Mouse (Mus musculus) lung, adult 2 months (tissue): ENCODE results near the gene Txndc8. TPM values are rescaled to one million over a fixed set of nuclear protein-coding genes. Genes with fewer than 3 reads are reported as not detected.

Experiments
- DNase-seq: peaks from one replicate; pipeline ENCODE4 v3.0.0; 2022
- H3K4me1 ChIP-seq: fragments of 200-500 bp; 2 replicates; pipeline ENCODE4 v1.6.1; 2011; ENCODE audit warnings: low read length; ENCODE audit not compliant: control insufficient read depth, insufficient read depth
- H3K4me3 ChIP-seq: fragments of 200-500 bp; replicated peaks from 2 replicates; pipeline ENCODE3; 2011; ENCODE audit warnings: low read depth, mild to moderate bottlenecking, control low read depth, low read length; ENCODE audit errors: extremely low read depth
- CTCF ChIP-seq: fragments of 200-500 bp; IDR thresholded peaks from 2 replicates; pipeline ENCODE4 v1.5.1; 2011; ENCODE audit warnings: mild to moderate bottlenecking, low read length, control low read depth; ENCODE audit not compliant: insufficient read depth
- POLR2A ChIP-seq: fragments of 200-500 bp; IDR thresholded peaks from 2 replicates; pipeline ENCODE4 v1.6.1; 2011; ENCODE audit warnings: low read depth, mild to moderate bottlenecking, control low read depth, low read length, borderline replicate concordance; ENCODE audit errors: extremely low read depth
- WGBS: fragments of 180-500 bp; shearing (Covaris S2); methylation state at CpG from one replicate; pipeline ENCODE4 v1.1.7; 2018; 5-methylcytosine and 5-hydroxymethylcytosine counted together
- polyA plus RNA-seq: library from polyadenylated mRNA; depleted of rRNA; stranded (reverse); fragments of >200 nt; gene quantifications from 2 replicates; pipeline ENCODE4 v1.2.3, GENCODE M21; 2012

Txndc8 gene
- polyA plus RNA-seq, 1 experiment, result not detected

GRCm38 (mm10) chr4:58032714-58033113 lies 23.8 kb upstream of the Txndc8 start:
- WGBS, result 80% methylated on average over 1 of the region's 1 CpGs
- TF ChIP-seq CTCF (no peak), POLR2A (no peak)
- DNase-seq, result no peak
- Histone ChIP-seq H3K4me1 (no peaks in the 10 kb centered on the region), H3K4me3 (no peak overlapping the region)

GRCm38 (mm10) chr4:58003501-58003900 lies 5.4 kb downstream of the Txndc8 start:
- Histone ChIP-seq H3K4me3 (no peak overlapping the region), H3K4me1 (no peaks in the 10 kb centered on the region)
- no peak for DNase-seq
- no peak for TF ChIP-seq POLR2A
- TF ChIP-seq CTCF, result no peak
- 67% methylated on average over 3 of the region's 3 CpGs for WGBS

- H3K4me1 ChIP-seq, result no peaks in the 10 kb centered on the region
- no peak for DNase-seq
- WGBS, result 89% methylated on average over 1 of the region's 1 CpGs
- no peak overlapping the region for H3K4me3 ChIP-seq
- TF ChIP-seq CTCF (no peak), POLR2A (no peak)
Observed at GRCm38 (mm10) chr4:57991425-57991824, 17.5 kb downstream of the Txndc8 start.

- WGBS, result 85% methylated on average over 6 of the region's 6 CpGs
- no peak for DNase-seq
- H3K4me1 ChIP-seq, result no peaks in the 10 kb centered on the region
- no peak overlapping the region for H3K4me3 ChIP-seq
- TF ChIP-seq CTCF, result no peak
- no peak for TF ChIP-seq POLR2A
Observed at GRCm38 (mm10) chr4:57974400-57975117, 34.4 kb downstream of the Txndc8 start.

GRCm38 (mm10) chr4:57973592-57974268 lies 35.2 kb downstream of the Txndc8 start:
- Histone ChIP-seq H3K4me3 (no peak overlapping the region), H3K4me1 (no peaks in the 10 kb centered on the region)
- no peak for DNase-seq
- WGBS, result 82% methylated on average over 6 of the region's 6 CpGs
- TF ChIP-seq CTCF, result no peak
- TF ChIP-seq POLR2A, result no peak

- H3K4me3 ChIP-seq, result no peak overlapping the region
- no peak for TF ChIP-seq CTCF
- TF ChIP-seq POLR2A, result no peak
- H3K4me1 ChIP-seq, result peaks cover 6% of the 10 kb centered on the region
- DNase-seq, result no peak
Observed at GRCm38 (mm10) chr4:57970285-57970684, 38.6 kb downstream of the Txndc8 start.

GRCm38 (mm10) chr4:57967195-57967594 lies 41.7 kb downstream of the Txndc8 start:
- TF ChIP-seq POLR2A (no peak), CTCF (no peak)
- WGBS, result 36% methylated on average over 3 of the region's 3 CpGs
- peaks cover 6% of the 10 kb centered on the region for H3K4me1 ChIP-seq
- no peak overlapping the region for H3K4me3 ChIP-seq
- no peak for DNase-seq

GRCm38 (mm10) chr4:57965516-57965915 lies 43.4 kb downstream of the Txndc8 start:
- WGBS, result 95% methylated on average over 4 of the region's 4 CpGs
- Histone ChIP-seq H3K4me1 (peaks cover 6% of the 10 kb centered on the region), H3K4me3 (no peak overlapping the region)
- TF ChIP-seq CTCF, result no peak
- TF ChIP-seq POLR2A, result no peak
- no peak for DNase-seq

- TF ChIP-seq CTCF, result no peak
- no peak for TF ChIP-seq POLR2A
- no peak for DNase-seq
- WGBS, result 68% methylated on average over 1 of the region's 1 CpGs
Observed at GRCm38 (mm10) chr4:57964143-57964542, 44.8 kb downstream of the Txndc8 start.

GRCm38 (mm10) chr4:57959056-57959455 lies 49.9 kb downstream of the Txndc8 start:
- Histone ChIP-seq H3K4me3 (no peak overlapping the region), H3K4me1 (peaks cover 12% of the 10 kb centered on the region)
- no peak for DNase-seq
- WGBS, result 90% methylated on average over 8 of the region's 8 CpGs
- no peak for TF ChIP-seq CTCF
- no peak for TF ChIP-seq POLR2A

More at GRCm38 (mm10) chr4:57964143-57964542, 44.8 kb downstream of the Txndc8 start:
- no peak overlapping the region for H3K4me3 ChIP-seq
- peaks cover 6% of the 10 kb centered on the region for H3K4me1 ChIP-seq
